Mouse (Mus musculus) mouse trophoblast stem cell (cell line): ENCODE results near the gene Stub1.

Experiments
- in situ Hi-C, 2 experiments: fragments of 300-500 bp; cut with MseI, MboI; formaldehyde crosslinking; loops; 2 replicates in 1 of 2; 3 replicates in 1 of 2; pipeline ENCODE4 v1.15.1; 2025

The Stub1 gene

DNA sequence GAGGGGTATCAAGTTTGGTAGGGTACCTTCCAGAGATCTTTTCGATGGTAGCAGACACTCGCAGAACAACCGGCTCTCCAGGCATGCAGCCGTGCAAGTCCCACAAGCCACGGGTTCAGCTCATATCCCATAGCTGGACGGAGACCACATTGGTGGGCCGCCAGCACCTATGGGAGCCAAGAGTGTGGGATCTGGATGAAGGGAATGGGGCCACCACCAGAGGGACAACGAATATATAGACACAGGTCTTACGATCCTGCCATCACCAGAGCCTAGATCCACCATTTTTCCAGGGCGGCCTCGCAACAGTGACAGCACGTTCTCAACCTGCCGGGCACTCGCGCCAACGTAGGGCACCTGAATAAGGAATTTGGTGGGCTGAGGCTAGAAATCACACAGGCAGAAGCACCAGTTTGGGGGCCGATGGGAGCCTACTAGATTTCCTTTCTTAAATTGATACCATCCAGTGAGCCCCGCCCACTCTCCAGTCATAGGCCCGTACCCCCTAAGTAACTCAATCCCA lies 41.8 kb downstream of the Stub1 start:
- in situ Hi-C loops, result no loop called here

DNA sequence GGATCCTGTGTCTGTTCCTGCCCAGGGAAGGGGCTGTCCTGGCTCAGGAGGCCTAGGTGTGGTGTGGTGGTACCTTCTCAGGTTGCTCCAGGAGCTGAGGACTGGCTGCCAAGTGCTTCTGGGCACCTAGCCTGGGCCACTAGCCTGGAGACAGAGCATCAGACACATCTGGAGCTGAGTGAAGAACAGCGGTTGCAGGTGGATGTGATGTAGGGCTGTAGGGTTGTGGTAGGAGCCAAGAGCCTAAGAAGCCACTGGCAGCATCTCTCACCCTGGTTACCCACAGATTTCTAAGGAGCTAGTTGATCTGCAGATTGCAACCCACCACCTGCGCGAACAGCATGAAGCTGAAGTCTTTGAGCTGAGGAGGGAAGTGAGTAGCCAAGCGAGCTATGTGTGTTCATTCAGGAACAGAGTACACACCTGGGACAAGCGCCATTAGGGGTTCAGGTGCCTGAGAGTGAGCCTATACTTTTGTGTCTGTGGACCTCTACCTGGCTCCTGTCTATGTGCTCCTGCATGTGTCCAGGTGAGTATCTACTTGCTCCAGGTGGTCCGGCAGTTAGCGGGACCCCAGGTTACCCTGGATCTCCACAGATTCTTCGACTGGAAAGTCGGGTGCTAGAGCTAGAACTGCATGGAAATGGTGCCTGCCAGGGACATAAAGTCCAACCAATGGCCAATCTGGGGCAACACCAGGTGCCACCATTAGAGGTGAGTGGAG lies 46.3 kb downstream of the Stub1 start:
- in situ Hi-C loops, result no loop called here

DNA sequence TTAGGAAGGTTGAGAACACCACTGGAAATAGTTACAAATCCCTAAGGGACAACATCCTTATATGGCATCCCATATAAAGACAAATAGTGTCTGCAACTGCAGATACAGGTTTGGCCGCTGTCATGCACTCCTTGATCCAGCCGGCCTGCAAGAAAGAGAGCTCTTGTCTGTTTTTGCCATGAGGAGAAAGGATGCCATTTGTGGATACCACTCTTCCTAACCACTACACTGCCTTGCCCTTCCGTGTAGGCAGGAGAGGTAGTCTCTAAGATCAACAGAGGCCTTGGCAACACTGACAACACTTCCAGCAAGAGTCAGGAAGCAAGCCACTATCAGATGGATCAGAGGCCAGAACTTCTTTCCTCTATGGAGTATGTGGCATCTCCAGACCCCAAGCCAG lies 46.9 kb downstream of the Stub1 start, which contains the start of gene Ccdc78:
Gene Ccdc78, plus strand, starts transcription at position 301 of the 400 bp plus-strand sequence.
- in situ Hi-C loops, result no loop called here

DNA sequence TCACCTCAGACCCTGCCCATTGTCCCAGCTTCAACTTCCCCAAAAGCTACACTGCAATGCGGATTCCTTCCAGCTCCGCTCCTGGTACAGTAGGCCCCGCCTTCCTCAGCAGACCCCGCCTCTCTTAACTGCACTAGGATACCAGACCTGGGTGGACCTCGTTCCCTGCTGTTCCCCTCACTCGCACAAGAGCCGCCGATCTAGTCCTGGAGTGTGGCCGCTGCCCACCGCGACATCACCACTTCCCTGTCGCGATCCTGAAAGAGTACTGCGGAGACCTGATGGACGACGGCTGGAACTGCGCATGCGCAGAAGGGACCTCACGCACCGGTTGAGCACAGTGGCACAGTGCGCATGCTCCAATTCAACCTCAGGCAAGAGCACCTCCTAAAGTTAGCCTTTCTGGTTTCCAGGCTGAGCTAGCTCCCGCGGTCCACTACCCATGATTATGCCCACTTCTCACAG lies 47.9 kb downstream of the Stub1 start, which contains the start of gene Haghl:
Gene Haghl, minus strand, starts transcription at position 393 of the 465 bp plus-strand sequence.
- in situ Hi-C loops, result no loop called here

DNA sequence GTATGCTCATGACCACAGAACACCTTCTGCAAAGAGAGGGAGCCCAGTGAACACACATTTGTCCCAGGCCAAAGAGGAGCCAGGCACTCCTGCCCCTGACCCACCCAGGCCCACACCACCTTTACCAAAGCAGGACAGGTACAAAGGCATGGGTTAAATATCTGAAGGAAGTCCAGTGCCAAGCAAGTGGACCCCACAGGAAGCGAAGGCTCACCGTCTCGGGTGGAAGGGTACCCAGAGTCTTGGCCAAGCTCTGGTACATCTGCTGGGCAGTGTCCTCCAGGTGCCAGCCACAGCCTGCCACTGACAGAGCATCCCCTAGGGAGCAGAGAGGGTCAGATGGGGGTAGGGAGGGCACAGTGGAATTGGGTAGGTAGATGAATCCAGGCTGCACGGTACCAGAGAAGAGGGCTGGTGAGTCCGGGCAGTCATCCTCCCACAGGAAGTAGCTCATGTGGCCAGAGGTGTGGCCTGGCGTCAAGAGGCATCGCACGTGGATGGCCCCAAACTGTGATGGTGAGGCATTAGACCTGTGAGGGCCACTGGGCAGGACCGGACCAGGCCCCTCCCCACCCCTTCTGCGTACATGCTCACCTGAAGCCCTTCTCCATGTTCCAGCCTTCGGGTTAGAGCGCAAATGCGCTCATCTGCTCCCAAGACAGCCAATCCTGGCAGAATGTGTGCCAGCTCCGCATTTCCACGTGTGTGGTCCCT lies 49.2 kb downstream of the Stub1 start:
- in situ Hi-C loops, result no loop called here

GRCm38 (mm10) chr17:25783086-25783485 lies 50.1 kb downstream of the Stub1 start:
- in situ Hi-C loops, result no loop called here

GRCm38 (mm10) chr17:25781339-25781738 lies 51.9 kb downstream of the Stub1 start:
- in situ Hi-C loops, result no loop called here
